Mouse (Mus musculus) lung, embryonic 16.5 days (tissue): ENCODE results near the gene Atp5g2. TPM values are rescaled to one million over a fixed set of nuclear protein-coding genes. Genes with fewer than 3 reads are reported as not detected.
"Not testable (repeated sequence)": the region's sequence is repeated elsewhere in the genome, so short reads cannot be mapped to it uniquely, and the experiment has no call there.

Experiments used
- ATAC-seq: fragments of 200-750 bp; cut with Nextera tagmentation; 2 replicates; pipeline ENCODE4 v1.8.0; 2017; ENCODE audit warnings: low read depth, mild to moderate bottlenecking, moderate library complexity
- H3K27ac ChIP-seq: fragments of 300-500 bp; sonication (generic); 2 replicates; pipeline ENCODE4 v1.5.1; 2014; ENCODE audit warnings: mild to moderate bottlenecking, control low read depth, low read length
- H3K27me3 ChIP-seq: fragments of 300-500 bp; sonication (generic); 2 replicates; pipeline ENCODE4 v1.6.1; 2014; ENCODE audit warnings: low read depth, low read length, mixed read lengths; ENCODE audit not compliant: control insufficient read depth, insufficient read depth
- H3K36me3 ChIP-seq: fragments of 300-500 bp; sonication (generic); 2 replicates; pipeline ENCODE4 v1.6.1; 2014; ENCODE audit warnings: low read length; ENCODE audit not compliant: control insufficient read depth, insufficient read depth
- H3K4me1 ChIP-seq: fragments of 300-500 bp; sonication (generic); replicated peaks from 2 replicates; pipeline ENCODE4 v1.6.1; 2014; ENCODE audit warnings: low read length, mixed read lengths; ENCODE audit not compliant: control insufficient read depth, insufficient read depth
- H3K4me2 ChIP-seq: fragments of 300-500 bp; sonication (generic); 2 replicates; pipeline ENCODE4 v1.6.1; 2014; ENCODE audit warnings: low read depth, low read length, control low read depth
- H3K4me3 ChIP-seq: fragments of 300-500 bp; sonication (generic); 2 replicates; pipeline ENCODE4 v1.5.1; 2014; ENCODE audit warnings: mild to moderate bottlenecking, low read length, control low read depth
- H3K9ac ChIP-seq: fragments of 300-500 bp; sonication (generic); 2 replicates; pipeline ENCODE4 v1.6.1; 2014; ENCODE audit warnings: low read length, control low read depth
- H3K9me3 ChIP-seq: fragments of 300-500 bp; sonication (generic); 2 replicates; pipeline ENCODE4 v1.6.1; 2016; ENCODE audit warnings: low read length; ENCODE audit not compliant: control insufficient read depth
- WGBS: fragments of 180-500 bp; shearing (Covaris S2); extraction: QIAGEN DNeasy Blood & Tissue Kit; methylation state at CpG from one replicate; pipeline ENCODE4 v1.1.7; 2014; 5-methylcytosine and 5-hydroxymethylcytosine counted together
- polyA plus RNA-seq: library from polyadenylated mRNA; unstranded; fragments of >200 nt; fragmentation: Nextera tagmentation; extraction: Ambion mirVana; gene quantifications from 2 replicates; pipeline ENCODE4 v1.2.1, GENCODE M21; 2015

Atp5g2 gene
- polyA plus RNA-seq, 1 experiment from 2014 or later = 73.6 TPM

- H3K27ac ChIP-seq = peak overlapping the region; percentile 97
- under 1% methylated on average over 32 of the region's 34 CpGs for WGBS
- ATAC-seq = peak; percentile 84
Observed at GRCm38 (mm10) chr15:102671721-102672214, 384 bp downstream of the Atp5g2 start.

GRCm38 (mm10) chr15:102670767-102671575, 1.2 kb downstream of the Atp5g2 start:
- peaks cover 5% of the 10 kb centered on the region for H3K36me3 ChIP-seq
- under 1% methylated on average over 53 of the region's 53 CpGs for WGBS
- H3K4me2 ChIP-seq = peak overlapping the region; percentile 82
- peak overlapping the region; percentile 94 for H3K9ac ChIP-seq
- H3K4me1 ChIP-seq = peaks cover 24% of the 10 kb centered on the region
- H3K4me3 ChIP-seq = peak overlapping the region; percentile 72
- no peaks in the 10 kb centered on the region for H3K9me3 ChIP-seq
- H3K27me3 ChIP-seq = no peaks in the 10 kb centered on the region
- H3K27ac ChIP-seq = peak overlapping the region; percentile 97
- ATAC-seq = peak; percentile 90

More at GRCm38 (mm10) chr15:102671721-102672214, 384 bp downstream of the Atp5g2 start:
- Histone ChIP-seq H3K4me3 (peak overlapping the region; percentile 72), H3K36me3 (peaks cover under 1% of the 10 kb centered on the region), H3K9ac (peak overlapping the region; percentile 80), H3K4me2 (peak overlapping the region; percentile 62), H3K27me3 (no peaks in the 10 kb centered on the region), H3K4me1 (peaks cover 24% of the 10 kb centered on the region), H3K9me3 (0 out of 2 replicates have a peak, but pooled peaks cover 2% of the 10 kb centered on the region)

- Histone ChIP-seq H3K27me3 (no peaks in the 10 kb centered on the region), H3K27ac (peak overlapping the region; percentile 82), H3K4me2 (peak overlapping the region; percentile 82), H3K36me3 (peaks cover 5% of the 10 kb centered on the region), H3K9ac (peak overlapping the region; percentile 94), H3K4me3 (peak overlapping the region; percentile 72), H3K4me1 (peaks cover 24% of the 10 kb centered on the region), H3K9me3 (no peaks in the 10 kb centered on the region)
- no peak for ATAC-seq
- WGBS = 4% methylated on average over 6 of the region's 6 CpGs
Observed at GRCm38 (mm10) chr15:102670281-102670680, 1.9 kb downstream of the Atp5g2 start.

GRCm38 (mm10) chr15:102669571-102669970, 2.6 kb downstream of the Atp5g2 start:
- H3K9ac ChIP-seq = peak overlapping the region; percentile 13; the same call in 1 of the 2 replicates
- no peaks in the 10 kb centered on the region for H3K27me3 ChIP-seq
- no peak overlapping the region for H3K27ac ChIP-seq
- 82% methylated on average over 8 of the region's 8 CpGs for WGBS
- peak overlapping the region; percentile 82 for H3K4me2 ChIP-seq
- peaks cover 24% of the 10 kb centered on the region for H3K4me1 ChIP-seq
- no peaks in the 10 kb centered on the region for H3K9me3 ChIP-seq
- no peak for ATAC-seq
- peaks cover 10% of the 10 kb centered on the region for H3K36me3 ChIP-seq
- H3K4me3 ChIP-seq = no peak overlapping the region

GRCm38 (mm10) chr15:102665494-102665893, 6.7 kb downstream of the Atp5g2 start:
- no peak overlapping the region for H3K27ac ChIP-seq
- WGBS = 42% methylated on average over 4 of the region's 4 CpGs

GRCm38 (mm10) chr15:102663825-102664224, 8.3 kb downstream of the Atp5g2 start:
- Histone ChIP-seq H3K9me3 (no peaks in the 10 kb centered on the region), H3K27me3 (no peaks in the 10 kb centered on the region), H3K36me3 (peaks cover 39% of the 10 kb centered on the region), H3K9ac (no peak overlapping the region), H3K4me1 (0 out of 2 replicates have a peak, but pooled peaks cover 2% of the 10 kb centered on the region), H3K4me2 (no peak overlapping the region), H3K4me3 (no peak overlapping the region), H3K27ac (no peak overlapping the region)
- ATAC-seq = no peak
- WGBS = 82% methylated on average over 8 of the region's 8 CpGs

More at GRCm38 (mm10) chr15:102665494-102665893, 6.7 kb downstream of the Atp5g2 start:
- ATAC-seq = peak; percentile 51
- H3K4me3 ChIP-seq = no peak overlapping the region
- no peak overlapping the region for H3K9ac ChIP-seq
- H3K36me3 ChIP-seq = peaks cover 35% of the 10 kb centered on the region
- peaks cover 9% of the 10 kb centered on the region for H3K4me1 ChIP-seq
- H3K27me3 ChIP-seq = no peaks in the 10 kb centered on the region
- no peaks in the 10 kb centered on the region for H3K9me3 ChIP-seq
- no peak overlapping the region for H3K4me2 ChIP-seq

- H3K4me1 ChIP-seq, ATAC-seq, H3K9ac ChIP-seq, H3K4me2 ChIP-seq, H3K27ac ChIP-seq, H3K27me3 ChIP-seq, H3K4me3 ChIP-seq, H3K9me3 ChIP-seq: not testable (repeated sequence)
- H3K36me3 ChIP-seq = peaks cover 39% of the 10 kb centered on the region
- WGBS = no CpG with 5 or more reads among the region's 2 CpGs
Observed at GRCm38 (mm10) chr15:102662601-102663000, 9.6 kb downstream of the Atp5g2 start.

GRCm38 (mm10) chr15:102657926-102658381, 14.2 kb downstream of the Atp5g2 start:
- no peak overlapping the region for H3K9ac ChIP-seq
- peak; percentile 52 for ATAC-seq
- peaks cover 16% of the 10 kb centered on the region for H3K36me3 ChIP-seq
- no peaks in the 10 kb centered on the region for H3K9me3 ChIP-seq
- no peak overlapping the region for H3K4me3 ChIP-seq
- WGBS = 17% methylated on average over 3 of the region's 3 CpGs
- H3K4me2 ChIP-seq = no peak overlapping the region
- H3K4me1 ChIP-seq = peaks cover 24% of the 10 kb centered on the region
- H3K27ac ChIP-seq = peak overlapping the region; percentile 99
- no peaks in the 10 kb centered on the region for H3K27me3 ChIP-seq

GRCm38 (mm10) chr15:102656658-102657057, 15.5 kb downstream of the Atp5g2 start:
- Histone ChIP-seq H3K4me3 (no peak overlapping the region), H3K9ac (peak overlapping the region; percentile 12; the same call in 1 of the 2 replicates), H3K9me3 (no peaks in the 10 kb centered on the region), H3K36me3 (peaks cover 7% of the 10 kb centered on the region; the same call in 1 of the 2 replicates), H3K4me1 (peaks cover 22% of the 10 kb centered on the region), H3K27me3 (no peaks in the 10 kb centered on the region), H3K4me2 (0 out of 2 replicates have a peak overlapping the region, but pooled peaks have one; percentile 28), H3K27ac (peak overlapping the region; percentile 99)
- peak; percentile 90 for ATAC-seq
- WGBS = 4% methylated on average over 4 of the region's 4 CpGs
